Mouse (Mus musculus) cerebellum, adult 18-20 months (tissue): ENCODE data around the gene Ascl2.
A peak's percentile ranks its signal among the peaks of the same experiment; 100 is the strongest.

Experiments
- DNase-seq, 2 experiments: peaks; one replicate each; pipeline ENCODE4 v3.0.0; 2021

The Ascl2 gene

DNA sequence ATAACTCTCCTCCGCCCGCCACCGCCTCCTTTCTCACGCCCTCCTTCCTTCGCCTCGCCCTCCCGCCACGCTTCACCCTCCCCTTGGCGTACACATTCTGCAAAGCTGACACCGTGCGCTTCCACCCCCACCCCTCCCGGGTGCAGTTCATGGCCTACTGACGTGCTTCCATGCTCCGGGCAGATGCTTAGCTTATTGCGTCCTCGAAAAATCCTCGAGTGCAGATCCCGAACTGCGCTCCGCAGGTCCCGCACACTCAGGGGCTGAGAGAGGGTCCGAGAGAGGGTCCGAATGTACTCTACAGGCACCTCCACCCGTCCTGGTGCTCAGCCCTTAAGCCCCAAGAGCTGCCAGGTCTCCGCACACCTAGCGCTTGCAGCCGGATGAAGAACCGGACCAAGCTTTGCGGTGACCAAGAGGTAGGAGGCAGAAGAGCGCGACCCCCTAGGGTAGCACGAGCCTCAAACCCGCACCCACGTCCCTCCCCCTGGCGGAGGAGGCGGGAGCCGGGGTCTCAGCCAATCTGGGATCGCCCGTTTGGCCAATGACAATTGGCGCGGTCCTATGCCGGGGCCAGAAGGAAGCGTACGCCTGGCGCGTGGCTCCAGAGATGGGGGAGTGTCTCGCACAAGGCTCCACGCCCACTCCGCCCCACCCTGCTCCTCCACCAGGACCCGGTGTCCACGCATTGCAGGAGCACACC lies at the start of gene Ascl2:
Ascl2 (minus strand) TSS at position 456 of the 703 bp plus-strand sequence.
- no peak for DNase-seq

DNA sequence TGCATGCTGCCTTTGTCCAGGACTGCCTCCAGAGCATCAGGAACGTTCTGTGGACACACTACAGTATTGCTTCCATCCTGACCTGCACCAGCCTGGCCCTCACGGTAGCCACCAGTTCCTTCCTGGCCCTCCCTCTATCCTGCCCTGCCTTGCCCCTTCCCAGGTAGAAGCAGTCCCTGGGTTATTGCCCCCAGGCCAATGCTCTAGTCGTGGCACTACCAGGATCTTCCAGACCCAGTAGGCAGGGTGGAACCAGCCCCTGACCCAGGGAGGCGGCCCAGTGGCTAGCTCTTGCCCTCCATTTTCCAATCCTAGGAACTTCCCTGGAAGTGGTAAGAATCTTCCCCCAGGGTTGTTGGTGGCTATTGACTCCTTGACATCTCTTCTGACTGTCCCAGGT lies 48.1 kb upstream of the Ascl2 start:
- no peak for DNase-seq

DNA sequence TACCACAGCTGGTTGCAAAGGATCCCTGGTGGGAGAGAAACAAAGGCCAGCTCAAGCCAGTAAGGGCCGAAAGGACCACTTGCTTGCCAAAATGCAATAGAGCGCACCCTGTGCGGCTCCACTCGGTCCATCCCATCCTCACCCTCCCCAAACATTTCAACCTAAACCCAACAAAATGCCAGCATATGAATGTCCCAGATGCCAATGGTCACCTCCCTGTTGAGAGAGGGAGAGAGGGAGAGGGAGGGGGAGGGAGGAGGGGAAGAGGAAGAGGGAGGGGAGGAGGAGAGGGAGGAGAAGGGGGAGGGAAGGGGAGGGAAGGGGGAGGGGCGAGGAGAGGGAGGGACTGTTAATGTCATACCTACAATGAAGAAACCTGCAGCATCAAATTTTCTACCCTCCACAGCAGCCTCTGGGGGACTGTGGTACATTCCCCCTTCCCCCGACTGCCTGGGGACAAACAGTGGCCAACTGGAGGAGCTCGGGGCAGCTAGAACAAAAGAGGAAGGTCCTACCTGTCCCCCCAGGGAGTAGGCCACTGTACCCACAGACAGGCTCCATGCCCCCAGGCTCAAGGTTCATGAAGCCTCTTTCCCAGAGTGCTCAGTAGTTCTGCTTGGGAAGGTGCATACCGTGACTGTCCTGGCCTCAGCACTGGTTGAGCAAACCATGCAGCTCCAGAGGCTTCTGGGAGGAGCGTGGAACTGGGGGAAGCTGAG lies 47.5 kb upstream of the Ascl2 start:
- DNase-seq: no peak

DNA sequence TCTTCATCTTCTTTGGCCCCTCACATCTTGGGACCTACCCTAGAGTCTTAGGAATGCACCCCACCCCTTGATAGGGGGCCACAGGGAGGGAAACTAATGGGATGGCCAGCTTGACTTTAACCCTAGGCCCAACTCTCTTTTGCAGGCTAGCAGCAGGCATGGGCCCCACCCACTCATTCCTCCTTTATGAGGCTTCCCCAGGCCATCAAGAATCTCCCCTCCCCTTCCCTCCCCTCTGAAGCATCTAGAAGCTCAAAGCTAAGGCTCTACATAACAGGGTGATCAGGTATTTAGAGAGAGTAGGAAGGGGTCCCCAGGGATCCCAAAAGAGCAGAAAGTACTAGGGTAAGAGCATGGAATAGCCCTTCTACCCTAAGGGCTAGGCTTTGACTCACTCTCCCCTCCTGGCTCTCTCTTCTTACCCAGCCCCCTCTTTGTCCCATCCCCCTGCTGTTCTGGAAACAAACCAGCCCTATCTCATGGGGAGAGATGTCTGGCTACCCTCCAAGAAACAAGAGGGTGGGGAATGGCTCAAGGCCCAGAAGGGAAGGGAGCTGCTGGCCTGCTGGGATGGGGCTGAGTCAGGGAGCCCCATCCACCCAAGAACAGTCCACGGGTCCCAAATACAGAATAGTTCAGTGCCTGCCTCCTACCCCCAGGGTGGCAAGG lies 46.8 kb upstream of the Ascl2 start:
- DNase-seq: peak in 1 of 2 experiments; percentile 11

DNA sequence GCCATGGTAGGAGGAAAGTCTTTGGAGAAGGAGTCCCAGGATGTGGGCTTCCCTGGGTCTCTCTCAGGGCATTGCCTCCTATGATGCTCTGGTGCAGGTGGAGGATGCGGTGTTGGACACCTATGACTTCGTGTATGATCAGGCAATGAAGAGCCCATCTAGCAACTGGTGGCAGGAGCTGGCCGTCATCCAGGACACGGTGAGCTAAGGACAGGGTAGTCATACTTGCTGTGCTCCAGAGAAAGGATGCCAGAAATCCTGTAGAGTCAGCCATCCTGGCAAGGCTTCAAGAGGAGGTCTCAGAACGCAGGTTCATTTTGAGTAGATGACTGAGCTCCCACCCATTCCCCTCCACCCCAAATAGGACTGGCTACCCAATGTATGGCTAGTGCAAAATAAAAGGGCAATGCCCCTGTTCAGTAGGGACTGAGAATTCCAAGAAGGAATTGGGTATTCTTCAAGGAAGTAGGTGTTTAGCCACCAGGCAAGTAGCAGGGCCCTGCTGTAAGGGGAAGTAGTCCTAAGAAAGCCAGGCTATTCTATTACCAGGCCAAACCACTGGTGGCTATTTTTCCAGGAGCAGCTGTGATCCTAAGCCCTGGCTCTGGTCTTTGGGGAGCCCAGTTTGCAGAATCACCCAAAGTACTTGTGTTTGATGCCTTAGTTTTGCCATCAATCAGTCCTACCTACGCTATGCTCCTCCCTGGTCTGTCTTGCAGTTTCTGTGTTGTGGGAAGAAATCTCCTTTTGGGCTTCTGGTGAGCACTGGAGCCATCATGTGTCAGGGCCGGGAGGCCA lies 46.0 kb upstream of the Ascl2 start:
- DNase-seq: no peak

DNA sequence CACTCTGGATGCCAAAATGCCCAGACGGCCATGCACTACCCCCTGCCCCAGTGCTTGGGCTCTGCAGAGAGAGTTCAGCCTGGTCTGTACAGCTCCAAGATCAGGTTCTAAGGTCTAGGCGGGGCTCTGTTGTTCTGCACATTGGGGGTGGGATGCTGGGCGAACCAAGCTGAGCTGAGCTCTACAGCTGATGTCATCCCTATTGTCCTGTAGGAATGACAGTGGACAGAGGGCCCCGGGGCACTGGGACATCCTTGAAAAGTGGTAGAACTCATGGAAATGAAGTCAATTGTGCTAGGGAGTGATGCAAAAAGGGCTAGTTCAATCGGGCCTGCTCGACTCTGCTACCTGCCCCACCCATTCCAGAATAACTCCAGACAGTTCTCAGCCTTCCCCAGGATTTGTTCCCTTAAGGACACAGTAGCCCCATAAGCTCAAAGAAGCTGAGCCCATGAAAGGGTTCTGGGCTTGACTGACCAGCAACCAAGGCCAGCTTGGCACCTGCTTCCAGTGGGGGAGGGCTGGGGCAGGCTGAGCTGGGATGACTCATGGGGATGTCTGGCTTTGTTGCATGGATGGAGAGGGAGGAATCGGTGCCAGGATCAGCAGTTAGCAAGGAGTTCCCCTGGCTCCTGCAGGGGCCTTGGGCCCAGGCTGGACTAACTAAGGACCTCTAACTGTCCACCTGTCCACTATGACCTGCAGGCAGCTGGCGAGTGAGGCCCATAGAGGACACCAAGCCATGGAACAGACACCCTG lies 44.5 kb upstream of the Ascl2 start:
- DNase-seq: peak; percentile 64 to 82

DNA sequence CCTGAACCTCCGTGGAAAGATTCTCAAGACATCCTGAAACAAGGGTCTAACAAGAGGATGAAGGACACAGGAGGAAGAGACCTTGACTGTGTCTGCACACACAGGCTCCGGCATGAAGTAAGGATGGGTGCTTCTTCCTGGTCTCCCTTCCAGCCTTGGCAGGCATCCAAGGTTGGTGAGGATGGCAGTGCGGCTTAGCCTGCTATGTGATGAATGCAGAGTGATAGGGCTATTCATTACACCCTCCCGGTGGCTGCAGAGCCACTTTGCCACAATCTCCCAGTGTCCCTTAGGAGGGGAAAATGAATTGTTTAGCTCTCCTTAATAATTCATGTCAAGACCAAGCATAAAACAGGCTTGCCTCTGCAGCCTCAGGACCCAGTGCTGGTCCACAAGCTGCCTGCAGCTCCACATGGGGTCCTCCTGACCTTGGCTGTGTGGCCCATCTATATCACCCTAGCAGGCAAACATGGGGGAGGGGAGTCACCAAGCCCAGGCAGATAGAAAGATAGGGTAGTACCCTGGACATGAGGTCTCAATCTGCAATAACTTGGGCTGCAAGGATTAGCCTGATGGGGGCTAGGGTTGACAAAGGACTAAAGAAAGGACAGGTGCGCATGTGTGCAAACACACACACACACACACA lies 43.3 kb upstream of the Ascl2 start:
- DNase-seq: no peak

DNA sequence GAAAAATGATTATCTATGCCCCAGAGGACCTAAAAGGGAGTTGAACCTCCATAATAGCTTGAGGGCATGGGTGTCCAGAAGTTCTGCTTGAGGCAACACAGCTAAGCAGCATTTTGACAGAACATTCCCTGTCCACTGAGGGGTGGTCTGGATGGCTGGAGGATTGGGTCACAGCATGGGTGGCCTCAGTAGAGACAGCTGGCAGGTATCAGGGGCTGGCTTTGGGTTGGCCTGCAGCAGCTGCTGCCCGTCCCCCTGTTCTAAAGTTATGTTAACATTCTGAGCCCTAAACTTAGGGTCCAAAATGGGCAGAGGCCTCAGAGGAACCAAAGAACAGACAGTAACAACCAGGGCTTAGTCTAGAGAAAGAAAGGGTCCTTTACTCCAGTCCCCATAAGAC lies 42.2 kb upstream of the Ascl2 start:
- no peak for DNase-seq

DNA sequence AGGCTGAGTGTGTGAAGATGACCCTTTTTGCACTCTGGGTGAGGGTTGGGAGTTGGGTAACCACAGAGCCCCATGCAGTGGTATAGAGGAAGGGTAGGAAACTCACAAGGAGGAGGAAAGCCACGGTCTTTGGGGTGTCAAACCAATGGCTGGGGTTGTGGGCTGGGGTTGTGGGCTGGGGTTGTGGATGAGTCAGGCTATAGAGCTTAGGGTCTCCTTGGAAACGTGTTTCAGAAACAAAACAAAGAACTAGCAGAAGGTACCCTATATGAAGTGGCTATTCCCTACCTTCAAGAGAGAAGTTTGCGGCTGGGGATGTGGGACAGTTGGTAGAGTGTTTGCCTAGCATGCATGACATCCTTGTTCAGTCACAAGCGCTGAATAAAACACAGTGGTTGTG lies 40.9 kb upstream of the Ascl2 start:
- DNase-seq: no peak

DNA sequence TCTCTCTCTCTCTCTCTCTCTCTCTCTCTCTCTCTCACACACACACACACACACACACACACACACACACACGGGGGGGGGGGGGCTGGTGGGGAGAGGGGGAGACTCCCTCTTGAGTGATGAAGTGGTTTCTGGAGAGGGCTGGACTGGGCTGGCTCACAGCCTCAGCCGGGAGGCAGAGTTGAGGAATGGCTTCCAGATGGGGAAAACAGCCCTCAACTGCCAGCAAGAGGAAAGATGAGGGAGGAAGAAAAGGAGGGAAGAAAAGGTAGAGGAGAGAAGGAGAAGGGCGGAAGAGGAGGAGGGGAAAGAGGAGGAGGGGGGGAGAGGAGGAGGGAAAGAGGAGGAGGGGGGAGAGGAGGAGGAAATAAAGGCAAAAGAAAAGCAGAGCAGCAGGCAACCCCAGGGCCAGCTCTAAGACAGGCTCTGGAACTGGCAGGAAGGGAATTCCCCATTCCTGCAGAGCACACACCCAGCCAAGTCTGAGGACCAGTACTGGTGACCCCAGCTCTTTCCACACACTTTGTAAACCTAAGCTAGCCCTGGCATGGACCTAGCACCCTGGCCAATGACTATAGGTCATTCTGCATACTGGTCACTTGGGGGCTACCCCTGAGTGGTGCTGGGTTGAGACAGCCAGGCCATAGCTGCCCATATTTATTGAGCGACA lies 40.1 kb upstream of the Ascl2 start:
- DNase-seq: no peak

DNA sequence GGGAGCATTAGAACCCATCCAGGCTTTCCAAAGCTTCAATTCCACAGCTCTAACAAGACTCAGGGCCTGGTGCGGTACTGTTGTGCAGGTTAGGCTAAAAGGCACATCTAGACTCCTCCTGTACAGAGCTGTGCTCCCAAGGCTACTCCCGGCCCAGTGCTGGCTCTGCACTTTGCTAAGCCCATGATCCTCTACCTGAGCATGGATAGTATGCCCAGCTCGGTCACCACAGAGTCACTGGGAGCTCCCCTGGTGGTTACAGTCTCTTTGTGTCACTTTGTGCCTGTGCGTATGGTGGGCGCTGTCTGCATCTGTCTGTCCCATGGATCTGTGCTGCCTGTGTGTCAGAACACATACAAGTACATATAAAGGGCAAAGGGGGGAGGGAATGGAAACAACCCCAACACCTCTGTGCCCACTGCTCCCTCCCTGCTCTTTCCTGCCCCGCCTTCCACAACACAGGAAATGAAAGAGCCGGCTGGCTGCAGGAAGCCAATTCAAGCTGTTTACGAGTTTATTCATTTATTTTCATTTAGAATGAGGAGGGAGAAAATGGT lies 39.4 kb upstream of the Ascl2 start:
- no peak for DNase-seq

DNA sequence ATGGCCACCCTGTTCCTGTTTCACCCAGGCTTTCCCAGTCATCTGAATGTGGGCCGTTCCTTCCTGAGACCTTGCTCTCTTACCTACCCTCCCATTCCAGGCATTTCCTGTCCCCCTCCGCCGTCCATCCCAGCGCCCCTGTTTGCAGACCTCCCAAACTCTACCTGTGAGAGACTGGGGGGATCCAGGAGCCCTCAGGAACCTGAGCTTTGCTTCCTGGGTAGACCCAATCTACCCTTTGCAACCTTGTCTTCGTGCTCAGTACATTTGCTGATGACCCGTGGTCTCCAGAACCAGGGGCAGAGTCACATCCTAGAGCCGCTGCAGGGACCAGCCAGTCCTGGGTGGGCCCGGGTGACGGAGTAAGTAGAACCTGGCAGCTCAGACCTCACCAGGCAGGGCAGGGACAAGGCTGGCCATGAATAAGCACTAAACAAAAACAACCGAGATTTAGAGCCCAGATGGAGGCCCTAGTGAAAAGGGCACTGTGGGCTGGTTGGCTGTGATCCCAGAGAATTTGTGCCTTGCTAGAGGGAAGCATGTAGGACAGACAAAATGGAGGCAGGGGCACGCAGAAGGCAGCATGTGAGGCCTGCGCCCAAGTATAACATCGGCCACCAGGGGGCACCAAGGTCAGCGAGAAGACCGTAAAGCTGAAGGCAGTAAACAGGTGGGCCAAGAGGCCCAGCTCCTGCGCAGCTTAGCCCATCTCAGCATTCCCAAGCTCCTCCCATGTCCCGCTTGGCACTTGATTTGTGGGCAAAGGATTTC lies 38.7 kb upstream of the Ascl2 start:
- peak; percentile 87 to 90 for DNase-seq

DNA sequence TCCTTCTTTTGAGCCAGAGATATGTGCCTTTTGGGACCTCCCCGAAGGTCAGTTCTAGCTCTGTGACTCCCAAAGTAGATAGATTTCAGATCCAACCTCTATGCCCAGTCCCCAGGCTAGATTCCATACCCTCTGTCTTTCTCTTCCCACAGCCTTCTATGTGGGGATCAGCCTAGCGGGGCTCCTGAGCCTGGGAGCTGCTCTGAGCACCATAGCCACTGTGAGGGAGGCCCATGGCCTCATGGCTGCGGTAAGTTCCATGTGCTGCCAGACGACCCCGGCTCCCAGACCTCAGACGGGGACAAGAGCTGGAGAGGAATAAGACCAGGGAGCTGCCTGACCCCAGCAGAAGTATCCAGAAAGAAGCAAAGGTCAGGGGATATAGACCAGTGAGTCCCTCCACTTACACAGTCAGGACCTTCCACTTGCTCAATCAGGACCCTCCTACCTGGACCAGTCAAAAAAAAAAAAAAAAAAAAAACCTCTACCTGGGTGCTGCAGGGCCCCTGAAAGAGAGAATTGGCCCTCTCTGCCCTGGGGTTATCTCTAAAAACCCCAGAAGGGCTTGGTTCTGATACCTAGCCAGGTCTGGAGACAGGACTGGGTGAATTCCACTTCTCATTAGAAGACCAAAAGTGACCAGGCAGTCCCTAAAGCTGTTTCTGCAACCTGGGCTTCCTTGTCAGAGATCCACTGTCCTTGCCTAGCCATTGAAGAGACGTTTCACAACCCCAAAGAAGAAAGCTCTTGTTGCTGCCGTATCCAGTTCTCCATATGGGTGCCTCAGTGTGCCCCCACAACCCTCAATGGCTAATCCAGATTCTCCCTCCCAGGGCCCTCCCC lies 37.9 kb upstream of the Ascl2 start:
- DNase-seq: no peak

DNA sequence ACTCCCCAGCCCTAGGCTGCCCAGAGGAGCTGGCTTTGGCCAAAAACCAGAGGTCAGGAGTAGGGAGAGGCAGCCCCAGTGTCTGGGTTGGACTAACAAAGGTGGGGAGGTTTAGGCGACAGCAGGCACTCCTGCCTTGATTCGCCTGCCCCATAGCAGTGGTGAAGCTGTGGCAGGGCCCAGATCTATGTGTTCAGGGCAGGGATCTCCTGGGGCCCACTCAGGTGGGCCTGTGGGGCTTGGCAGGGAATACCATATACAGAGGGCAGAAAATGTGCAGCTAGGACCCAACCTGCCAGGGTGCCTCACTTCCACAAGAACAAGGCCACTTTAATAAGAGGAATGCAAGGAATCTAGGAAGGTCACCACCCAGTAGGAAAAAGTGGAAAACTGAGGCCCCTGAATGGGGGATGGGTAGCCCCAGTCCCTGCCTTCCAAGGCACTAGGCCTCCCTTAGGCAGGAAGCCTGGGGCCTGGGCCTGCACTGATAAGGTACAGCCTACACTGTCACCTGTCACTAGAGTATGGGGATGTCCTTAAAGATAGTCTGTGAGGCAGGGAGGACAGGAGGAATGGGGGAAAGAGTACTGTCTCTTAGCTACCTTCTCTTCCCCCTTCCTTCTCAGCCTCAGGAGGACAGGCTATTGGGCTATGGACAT lies 37.2 kb upstream of the Ascl2 start:
- no peak for DNase-seq

DNA sequence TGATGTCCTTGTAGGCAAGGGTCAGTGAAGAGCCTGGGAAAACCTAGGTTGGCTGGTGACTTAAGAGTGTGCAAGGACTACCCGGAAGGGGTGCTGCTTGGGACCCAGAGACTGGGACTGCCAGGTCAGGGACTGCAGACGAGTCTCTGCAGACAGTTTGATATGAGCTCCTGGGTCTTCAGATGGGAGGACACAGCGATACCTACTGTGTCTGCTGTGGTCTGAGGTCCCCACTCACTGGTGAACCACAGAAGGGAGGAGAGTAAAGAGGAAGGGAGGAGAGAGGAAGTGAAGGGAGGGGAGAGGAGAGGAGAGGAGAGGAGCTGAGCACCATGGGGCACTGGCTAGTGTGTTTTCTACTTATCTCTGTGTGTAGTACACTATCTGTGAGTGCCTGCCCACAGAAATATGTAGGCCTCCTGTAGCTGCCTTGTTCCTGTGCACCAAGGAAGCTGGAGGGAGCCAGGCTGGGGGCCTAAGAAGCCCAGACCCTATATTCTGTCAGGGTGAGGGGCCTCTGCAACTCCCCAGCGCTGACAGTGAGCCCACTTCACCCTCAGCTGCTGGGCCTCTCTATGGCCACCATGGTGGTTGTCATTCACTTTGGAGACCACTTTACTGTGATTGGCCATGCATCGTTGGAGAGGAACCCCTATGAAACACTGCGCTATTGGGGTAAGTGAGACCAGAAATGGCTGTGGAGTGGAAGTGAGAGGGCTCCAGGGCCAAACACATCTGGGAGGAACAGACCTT lies 36.5 kb upstream of the Ascl2 start:
- DNase-seq: no peak

DNA sequence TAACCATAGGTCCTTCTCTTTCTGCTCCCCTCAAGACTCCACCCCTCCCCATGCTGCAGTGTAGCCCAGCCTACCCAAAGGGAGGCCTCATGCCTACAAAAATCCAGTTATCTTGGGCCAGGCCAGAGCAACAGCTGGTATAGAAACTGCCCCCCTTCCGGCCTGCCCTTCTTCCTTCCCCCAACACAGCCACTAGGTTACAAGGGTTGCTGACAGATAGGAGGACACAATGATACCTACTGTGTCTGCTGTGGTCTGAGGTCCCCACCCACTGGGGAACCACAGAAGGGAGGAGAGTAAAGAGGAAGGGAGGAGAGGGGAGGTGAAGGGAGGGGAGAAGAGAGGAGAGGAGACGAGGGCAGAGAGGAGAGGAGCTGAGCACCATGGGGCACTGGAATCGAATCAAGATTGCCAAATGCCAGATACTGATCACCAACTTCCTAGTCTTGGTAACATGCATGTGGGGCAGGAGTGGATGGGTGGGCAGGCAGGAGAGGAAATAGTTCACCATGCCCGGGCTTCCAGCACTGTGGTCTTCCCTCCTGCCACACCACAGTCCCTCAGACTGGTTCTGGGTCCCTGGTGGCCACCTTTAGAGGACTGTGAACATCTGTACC lies 35.8 kb upstream of the Ascl2 start, which contains the start of gene Tspan32:
Tspan32 (plus strand) TSS at position 320 of the 617 bp plus-strand sequence.
- no peak for DNase-seq

DNA sequence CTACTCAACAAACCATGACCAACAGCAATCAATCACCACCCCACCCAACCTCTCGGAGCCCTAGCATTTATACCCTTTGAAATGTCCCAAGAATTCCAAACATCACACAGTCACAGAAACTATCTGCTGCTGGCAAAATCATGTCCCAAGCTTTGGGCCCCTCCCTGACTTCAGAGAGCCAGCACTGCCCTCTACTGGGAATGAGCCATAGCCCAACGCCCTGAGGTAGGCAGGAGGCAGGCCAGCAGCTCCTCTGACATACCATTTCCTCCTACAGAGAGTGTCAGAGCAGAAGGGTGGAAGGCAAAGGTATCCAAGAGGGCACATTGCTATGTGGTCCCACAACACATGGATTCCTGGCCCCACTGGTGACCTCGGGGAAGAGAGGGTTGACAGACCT lies 33.6 kb upstream of the Ascl2 start:
- DNase-seq: no peak
